8 mouse cellular contexts compared by ENCODE assay signal in genomic region chr4:59546285-59547071, GRCm38 (mm10). TPM values are rescaled to one million over a fixed set of nuclear protein-coding genes. Genes with fewer than 3 reads are reported as not detected.
DNase-seq lines count a peak whose midpoint lies in the region; ATAC-seq and TF ChIP-seq lines count a peak whose summit lies in the region.

No protein-coding gene starts in this region.

- H3K36me3 ChIP-seq in hindbrain, embryonic 14.5 days (replicated peaks; ENCODE audit: control insufficient read depth, insufficient read depth), result no peaks in the 10 kb centered on the region
- H3K36me3 ChIP-seq in hindbrain, embryonic 16.5 days (ENCODE audit: control insufficient read depth, insufficient read depth, low read length), result no peaks in the 10 kb centered on the region
- no peaks in the 10 kb centered on the region for H3K36me3 ChIP-seq in liver, embryonic 14.5 days (replicated peaks; ENCODE audit: control insufficient read depth, insufficient read depth, low read depth)

- H3K27me3 ChIP-seq in hindbrain, embryonic 14.5 days (ENCODE audit: control insufficient read depth, insufficient read depth, low read length), result no peaks in the 10 kb centered on the region
- no peaks in the 10 kb centered on the region for H3K27me3 ChIP-seq in hindbrain, embryonic 16.5 days (replicated peaks; ENCODE audit: control insufficient read depth, insufficient read depth, low read length)
- no peaks in the 10 kb centered on the region for H3K27me3 ChIP-seq in liver, embryonic 14.5 days (ENCODE audit: control insufficient read depth, insufficient read depth, low read length)

- ATAC-seq in hindbrain, embryonic 14.5 days (ENCODE audit: low FRiP score), result no peak
- no peak for ATAC-seq in hindbrain, embryonic 16.5 days
- ATAC-seq in liver, embryonic 14.5 days (ENCODE audit: insufficient read depth), result no peak

- 69% methylated on average over 7 of the region's 7 CpGs for WGBS in hindbrain, embryonic 14.5 days
- 67% methylated on average over 7 of the region's 7 CpGs for WGBS in hindbrain, embryonic 16.5 days
- WGBS in liver, embryonic 14.5 days (ENCODE audit: insufficient replicate concordance), result 26% methylated on average over 7 of the region's 7 CpGs

- no peak for TF ChIP-seq EP300 in liver, embryonic 14.5 days (IDR thresholded peaks at IDR 0.05; ENCODE audit: low read depth)

- H3K4me1 ChIP-seq in hindbrain, embryonic 14.5 days (replicated peaks; ENCODE audit: control insufficient read depth, insufficient read depth, low read length), result peaks cover 16% of the 10 kb centered on the region
- peaks cover 12% of the 10 kb centered on the region for H3K4me1 ChIP-seq in hindbrain, embryonic 16.5 days (ENCODE audit: control insufficient read depth, insufficient read depth, low read depth, low read length)
- H3K4me1 ChIP-seq in bone marrow macrophage, adult 2 months (ENCODE audit: control insufficient read depth, insufficient read depth, low read length), result peaks cover 17% of the 10 kb centered on the region
- peaks cover 9 to 20% of the 10 kb centered on the region in 2 experiments for H3K4me1 ChIP-seq in liver, embryonic 14.5 days (replicated peaks; ENCODE audit: control insufficient read depth in 2 of 2, insufficient read depth in 2 of 2, low read length in 1 of 2)

- no peak for TF ChIP-seq CTCF in bone marrow macrophage, adult 2 months (IDR thresholded peaks at IDR 0.05; ENCODE audit: low read depth, low read length)
- no peak for TF ChIP-seq CTCF in liver, embryonic 14.5 days (IDR thresholded peaks at IDR 0.05; ENCODE audit: low read depth)

- H3K9me3 ChIP-seq in hindbrain, embryonic 14.5 days (ENCODE audit: control insufficient read depth, low read length), result no peaks in the 10 kb centered on the region
- no peaks in the 10 kb centered on the region for H3K9me3 ChIP-seq in hindbrain, embryonic 16.5 days (ENCODE audit: control insufficient read depth, low read length)
- H3K9me3 ChIP-seq in liver, embryonic 14.5 days (ENCODE audit: control insufficient read depth, low read length), result no peaks in the 10 kb centered on the region

- H3K9ac ChIP-seq in hindbrain, embryonic 14.5 days, result no peak overlapping the region
- H3K9ac ChIP-seq in hindbrain, embryonic 16.5 days (ENCODE audit: low read depth, low read length), result no peak overlapping the region
- H3K9ac ChIP-seq in liver, embryonic 14.5 days (replicated peaks), result peak overlapping the region; percentile 99

- no peak overlapping the region for H3K27ac ChIP-seq in hindbrain, embryonic 14.5 days
- H3K27ac ChIP-seq in hindbrain, embryonic 16.5 days (ENCODE audit: low read depth, low read length), result no peak overlapping the region
- peak overlapping the region; percentile 0 for H3K27ac ChIP-seq in bone marrow macrophage, adult 2 months (ENCODE audit: insufficient read depth, low read depth, low read length)
- peak overlapping the region; percentile 96; the same call in 1 of the 2 replicates for H3K27ac ChIP-seq in liver, embryonic 14.5 days

- no peak for DNase-seq in hindbrain, embryonic 14.5 days (ENCODE audit: low spot score)
- DNase-seq in A20 (ENCODE audit: low read depth, low spot score), result peak; percentile 66
- no peak for DNase-seq in liver, embryonic 14.5 days (ENCODE audit: low read depth in 3 of 3, low spot score in 3 of 3)
- DNase-seq in retina, postnatal 1 day, result no peak
- no peak for DNase-seq in thymus, postnatal 14 days
- DNase-seq in cerebellum, adult 18-20 months, result no peak

- no peak for TF ChIP-seq POLR2A in bone marrow macrophage, adult 2 months (IDR thresholded peaks at IDR 0.05; ENCODE audit: borderline replicate concordance, low read depth, low read length)

- H3K4me3 ChIP-seq in hindbrain, embryonic 14.5 days (replicated peaks; ENCODE audit: low read length), result no peak overlapping the region
- H3K4me3 ChIP-seq in hindbrain, embryonic 16.5 days (ENCODE audit: low read length), result no peak overlapping the region
- H3K4me3 ChIP-seq in bone marrow macrophage, adult 2 months (ENCODE audit: insufficient read depth, low read length), result peak overlapping the region; percentile 31
- H3K4me3 ChIP-seq in liver, embryonic 14.5 days (ENCODE audit: insufficient read depth in 1 of 2, low read depth in 2 of 2, low read length in 2 of 2), result peak overlapping the region; percentile 74 to 88

- H3K4me2 ChIP-seq in hindbrain, embryonic 14.5 days (replicated peaks), result peak overlapping the region; percentile 92; the same call in 1 of the 2 replicates
- no peak overlapping the region for H3K4me2 ChIP-seq in hindbrain, embryonic 16.5 days (ENCODE audit: low read length)
- H3K4me2 ChIP-seq in liver, embryonic 14.5 days (ENCODE audit: low read depth), result peak overlapping the region; percentile 96

RNA-seq across cellular contexts. Expression of gene Ptbp3, which starts 2.7 kb away (rescaled TPM):
- polyA plus RNA-seq in hindbrain, embryonic 14.5 days (2014; fragmentation: Nextera tagmentation; extraction: Ambion mirVana), result 24.9 and 25.6 TPM in 2 replicates
- 14.5 and 19.7 TPM in 2 replicates for polyA plus RNA-seq in hindbrain, embryonic 16.5 days (2015; fragmentation: Nextera tagmentation; extraction: Ambion mirVana)
- 139 and 159 TPM in 2 replicates for polyA plus RNA-seq in bone marrow macrophage, adult 2 months (2012; ENCODE audit: insufficient read depth, insufficient read length, missing spikeins)
- 22.7 and 26.6 TPM in 2 replicates for polyA plus RNA-seq in liver, embryonic 14.5 days (2012; rRNA removed)
- 64.7 and 72.3 TPM in 2 replicates for polyA plus RNA-seq in liver, embryonic 14.5 days (2014; fragmentation: Nextera tagmentation; extraction: Ambion mirVana)

RNA-seq across cellular contexts. Expression of gene Hsdl2, which starts 34.9 kb away (rescaled TPM):
- 38.1 and 41.7 TPM in 2 replicates for polyA plus RNA-seq in hindbrain, embryonic 14.5 days (2014; fragmentation: Nextera tagmentation; extraction: Ambion mirVana)
- 45.6 and 50.5 TPM in 2 replicates for polyA plus RNA-seq in hindbrain, embryonic 16.5 days (2015; fragmentation: Nextera tagmentation; extraction: Ambion mirVana)
- 17.1 and 24.6 TPM in 2 replicates for polyA plus RNA-seq in bone marrow macrophage, adult 2 months (2012; ENCODE audit: insufficient read depth, insufficient read length, missing spikeins)
- polyA plus RNA-seq in liver, embryonic 14.5 days (2012; rRNA removed), result 5.5 and 10.4 TPM in 2 replicates
- 16.3 and 17.6 TPM in 2 replicates for polyA plus RNA-seq in liver, embryonic 14.5 days (2014; fragmentation: Nextera tagmentation; extraction: Ambion mirVana)

Comparison
In these comparisons a context has a peak if more than half of its experiments do, and no peak if none do; other contexts are left out.
1. H3K27ac ChIP-seq: peak in bone marrow macrophage, adult 2 months (single experiment) and liver, embryonic 14.5 days (single experiment); none in hindbrain, embryonic 14.5 days (single experiment) and hindbrain, embryonic 16.5 days (single experiment).
2. H3K4me3 ChIP-seq: peak in bone marrow macrophage, adult 2 months (single experiment) and liver, embryonic 14.5 days (2 of 2); none in hindbrain, embryonic 14.5 days (single experiment) and hindbrain, embryonic 16.5 days (single experiment).